Mouse (Mus musculus): Measurements from ENCODE around the gene Cenph.

DNA sequence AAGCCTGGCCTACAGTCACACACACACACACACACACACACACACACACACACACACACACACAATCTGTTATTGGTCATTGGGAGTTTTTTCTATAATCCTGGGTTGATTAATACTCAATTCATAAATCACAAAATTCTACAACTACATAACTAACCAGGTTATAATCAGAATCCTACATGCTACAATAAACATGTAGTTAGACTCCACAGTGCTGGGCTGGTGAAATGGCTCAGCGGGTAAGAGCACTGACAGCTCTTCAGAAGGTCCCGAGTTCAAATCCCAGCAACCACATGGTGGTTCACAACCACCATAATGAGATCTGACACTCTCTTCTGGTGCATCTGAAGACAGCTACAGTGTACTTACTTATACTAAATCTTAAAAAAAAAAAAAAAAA is 42.9 kb downstream of the Cenph start:
- TF ChIP-seq MAX (IDR thresholded peaks at IDR 0.05; ENCODE audit: low read depth): no peak
- TF ChIP-seq POLR2A (IDR thresholded peaks at IDR 0.05; ENCODE audit: insufficient read length, low read depth): no peak
- no peak for TF ChIP-seq E2F4 (IDR thresholded peaks at IDR 0.05; ENCODE audit: insufficient read depth)
- no peak for TF ChIP-seq USF1 (IDR thresholded peaks at IDR 0.05; ENCODE audit: low read depth)
- TF ChIP-seq POLR2AphosphoS2 (IDR thresholded peaks at IDR 0.05; ENCODE audit: insufficient read length, low read depth): no peak
- no peak for TF ChIP-seq TCF3 (IDR thresholded peaks at IDR 0.05; ENCODE audit: insufficient read length, low read depth)
- TF ChIP-seq MYOG (IDR thresholded peaks at IDR 0.05; ENCODE audit: control insufficient read depth in 1 of 3, insufficient read depth in 1 of 3, insufficient read length in 2 of 3, low read depth in 2 of 3): no peak
- TF ChIP-seq SRF (IDR thresholded peaks at IDR 0.05; ENCODE audit: control insufficient read depth, insufficient read length, low read depth): no peak
- TF ChIP-seq CEBPB (IDR thresholded peaks at IDR 0.05; ENCODE audit: insufficient read depth, poor library complexity, severe bottlenecking): no peak
- TF ChIP-seq TCF12 (IDR thresholded peaks at IDR 0.05; ENCODE audit: insufficient read depth, poor library complexity, severe bottlenecking): no peak
- no peak for TF ChIP-seq MYOD1 (IDR thresholded peaks at IDR 0.05; ENCODE audit: control insufficient read depth in 1 of 3, insufficient read length in 2 of 3, low read depth in 2 of 3)
- TF ChIP-seq REST (IDR thresholded peaks at IDR 0.05; ENCODE audit: insufficient read depth, insufficient read length): no peak
